Mouse (Mus musculus) liver, embryonic 14.5 days (tissue): ENCODE results near the gene Atf4.

Experiments used
- CTCF ChIP-seq: IDR thresholded peaks from 2 replicates; pipeline ENCODE4 v1.5.1; 2016; ENCODE audit warnings: antibody characterized with exemption, low read depth, control low read depth
- EP300 ChIP-seq: IDR thresholded peaks from 2 replicates; pipeline ENCODE4 v1.6.1; 2016; ENCODE audit warnings: antibody characterized with exemption, low read depth

DNA sequence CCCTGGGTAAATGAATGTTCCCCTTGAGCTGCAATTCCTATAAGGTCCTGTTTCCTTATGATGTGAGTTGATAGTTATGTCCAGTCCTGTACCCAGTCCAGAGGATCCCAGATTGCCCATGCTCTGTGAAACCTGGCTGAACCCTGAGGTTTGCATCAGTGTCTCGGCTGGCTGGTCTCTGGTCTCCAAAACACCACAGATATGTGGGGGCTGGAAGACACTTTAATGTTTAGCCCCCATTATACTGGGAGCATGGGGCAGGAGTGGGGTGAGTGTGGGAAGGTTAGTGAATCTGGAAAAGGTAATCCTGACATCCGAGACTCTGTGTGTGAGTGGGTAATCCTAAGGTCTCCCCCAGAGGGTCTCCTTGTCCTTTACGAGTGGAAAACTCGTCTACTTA, 21.9 kb upstream of the Atf4 start:
- TF ChIP-seq CTCF = no peak
- TF ChIP-seq EP300 = no peak
